Mouse (Mus musculus): ENCODE measurements around the gene Tmem50a.
"Not testable (repeated sequence)": the region's sequence is repeated elsewhere in the genome, so short reads cannot be mapped to it uniquely, and the experiment has no call there.

Gene Tmem50a

GRCm38 (mm10) chr4:134922925-134923244, 8.1 kb upstream of the Tmem50a start:
- no peak for DNase-seq

DNA sequence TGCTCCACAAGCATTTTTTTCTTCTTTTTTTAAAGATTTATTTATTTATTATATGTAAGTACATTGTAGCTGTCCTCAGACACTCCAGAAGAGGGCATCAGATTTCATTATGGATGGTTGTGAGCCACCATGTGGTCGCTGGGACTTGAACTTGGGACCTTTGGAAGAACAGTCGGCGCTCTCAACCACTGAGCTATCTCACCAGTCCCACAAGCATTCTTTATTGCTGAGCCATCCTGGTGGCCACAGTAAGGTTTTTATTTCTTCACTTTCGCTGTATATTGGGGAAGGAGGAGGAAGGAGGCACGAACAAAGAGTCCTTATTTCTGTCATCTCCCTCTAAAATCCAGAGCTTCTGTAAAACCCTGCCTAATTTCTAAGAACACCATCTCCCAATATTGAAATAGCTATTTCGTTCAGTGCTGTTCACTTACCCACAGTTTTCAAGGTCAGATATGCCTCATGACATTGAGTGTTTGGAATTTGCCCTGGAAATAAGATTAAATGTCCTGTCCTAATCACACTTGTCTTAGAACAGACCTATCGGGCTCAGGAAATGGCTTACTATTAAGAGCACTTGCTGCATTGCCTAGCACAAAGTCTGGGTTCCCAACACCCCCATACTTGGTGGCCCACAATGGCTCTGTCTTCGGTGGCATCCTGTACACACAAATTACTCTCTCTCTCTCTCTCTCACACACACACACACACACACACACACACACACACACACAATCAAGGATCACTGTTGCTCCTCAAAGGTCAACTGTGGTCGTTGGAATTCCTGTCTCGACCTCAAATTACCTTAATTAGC, 7.5 kb upstream of the Tmem50a start:
- no peak for DNase-seq

DNA sequence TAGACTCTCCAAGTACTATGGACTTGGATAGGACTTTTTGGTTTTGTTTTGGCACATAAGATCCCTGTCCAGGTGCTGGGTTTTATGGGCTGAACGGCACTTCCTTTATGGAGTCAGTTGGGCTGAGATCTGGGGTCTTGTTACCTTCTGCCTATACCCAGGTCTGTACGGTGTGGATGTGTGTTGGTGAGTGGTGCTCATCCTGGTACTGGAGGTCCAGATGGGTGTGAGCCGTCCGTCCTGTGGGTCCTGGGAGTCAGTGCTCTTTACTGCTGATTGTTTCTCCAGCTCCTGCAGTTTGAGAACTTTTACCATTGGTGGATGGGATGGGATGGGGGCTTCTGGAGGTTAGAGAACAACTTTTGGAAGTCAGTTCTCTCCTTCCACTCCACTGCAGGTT, 6.9 kb upstream of the Tmem50a start:
- no peak for DNase-seq

DNA sequence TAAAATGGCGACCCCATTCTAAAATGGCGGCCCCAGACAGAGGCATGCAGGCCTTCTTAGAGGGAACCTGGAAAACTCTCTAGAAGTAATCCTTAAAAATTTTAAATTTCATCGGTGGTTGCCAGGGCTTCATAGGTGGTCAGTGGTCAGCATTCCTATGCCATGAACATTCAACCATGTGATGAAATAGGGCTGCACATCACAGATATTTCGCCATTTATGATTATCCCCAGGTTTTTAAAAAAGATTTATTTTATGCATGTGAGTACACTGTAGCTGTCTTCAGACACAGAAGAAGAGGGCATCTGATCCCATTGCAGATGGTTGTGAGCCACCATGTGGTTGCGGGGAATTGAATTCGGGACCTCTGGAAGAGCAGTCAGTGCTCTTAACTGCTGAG, 5.8 kb upstream of the Tmem50a start:
- no peak for DNase-seq

DNA sequence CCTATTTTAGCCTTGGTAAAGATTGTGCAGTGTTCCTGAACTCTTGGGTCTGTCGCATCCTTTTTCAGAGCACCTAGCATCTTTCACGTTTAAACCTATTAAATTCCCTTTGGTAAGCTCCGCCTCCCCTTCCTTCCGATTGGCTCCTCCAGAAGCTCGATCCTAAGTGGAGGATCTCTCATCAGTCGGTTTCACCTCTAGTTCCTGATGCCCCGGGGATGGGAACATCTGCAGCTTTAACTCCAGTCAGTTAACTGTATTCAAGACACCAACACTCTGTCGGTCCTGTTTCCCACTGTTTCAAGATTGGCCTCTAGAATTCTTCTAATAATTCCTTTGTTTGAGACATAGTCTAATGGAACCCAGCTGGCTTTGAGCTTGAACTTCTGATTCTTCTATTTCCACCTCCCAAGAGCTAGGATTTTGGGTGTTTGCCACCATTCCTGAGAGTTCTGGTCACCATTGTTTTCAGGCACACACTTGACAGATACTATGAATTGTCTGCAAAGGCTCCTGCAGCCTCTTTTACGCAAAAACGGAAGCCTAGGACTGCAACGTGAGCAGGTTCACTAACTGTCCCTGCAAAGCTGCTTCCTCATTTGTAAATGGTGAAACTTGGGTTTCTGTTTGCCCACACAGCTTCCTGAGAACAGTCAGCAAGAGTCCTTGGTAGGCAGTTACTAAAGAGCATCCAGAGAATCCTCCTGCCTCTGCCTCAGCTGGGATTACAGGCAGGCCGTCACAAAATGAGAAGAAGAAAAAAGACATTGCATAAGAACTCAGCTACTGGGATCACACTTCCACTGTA, 5.1 kb upstream of the Tmem50a start:
- DNase-seq: no peak

GRCm38 (mm10) chr4:134918381-134918780, 3.6 kb upstream of the Tmem50a start:
- DNase-seq: no peak

GRCm38 (mm10) chr4:134917194-134917593, 2.4 kb upstream of the Tmem50a start:
- DNase-seq: no peak

DNA sequence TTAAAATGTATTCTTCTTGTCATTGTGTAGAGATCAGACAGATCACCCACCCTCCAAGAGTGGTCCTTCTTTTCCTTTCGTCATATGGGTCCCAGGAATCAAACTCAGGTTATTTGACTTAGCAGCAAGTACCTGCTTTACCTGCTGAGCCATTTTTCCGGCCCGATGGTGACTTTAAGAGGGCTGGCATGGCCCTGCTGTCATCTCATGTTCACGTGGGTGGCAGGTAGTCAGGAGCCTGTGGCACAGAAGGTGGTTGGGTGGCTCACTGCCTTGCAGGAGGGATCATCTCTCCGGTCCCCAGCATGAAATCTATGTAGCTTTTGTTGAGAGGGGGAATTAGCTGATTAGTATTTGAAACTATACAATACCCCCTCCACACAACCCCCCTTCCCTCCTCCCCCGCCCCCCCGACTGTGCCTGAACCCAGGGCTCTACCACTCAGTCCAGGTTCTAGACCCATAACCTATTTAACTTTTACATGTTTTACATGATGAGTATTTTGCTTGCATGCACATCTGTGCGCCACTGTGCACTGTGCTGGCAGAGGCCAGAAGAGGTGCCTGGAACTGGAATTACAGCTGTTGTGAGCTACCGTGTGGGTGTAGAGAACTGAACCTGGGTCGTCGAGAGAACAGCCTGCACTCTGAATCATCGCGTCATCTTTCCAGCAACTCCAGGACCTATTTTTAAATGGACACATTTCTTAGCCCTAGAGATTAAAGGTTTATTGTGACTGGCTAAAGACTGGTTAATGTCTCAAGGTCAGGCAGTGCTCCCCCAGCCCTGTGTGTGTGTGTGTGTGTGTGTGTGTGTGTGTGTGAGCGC, 613 bp upstream of the Tmem50a start:
- DNase-seq: no peak

DNA sequence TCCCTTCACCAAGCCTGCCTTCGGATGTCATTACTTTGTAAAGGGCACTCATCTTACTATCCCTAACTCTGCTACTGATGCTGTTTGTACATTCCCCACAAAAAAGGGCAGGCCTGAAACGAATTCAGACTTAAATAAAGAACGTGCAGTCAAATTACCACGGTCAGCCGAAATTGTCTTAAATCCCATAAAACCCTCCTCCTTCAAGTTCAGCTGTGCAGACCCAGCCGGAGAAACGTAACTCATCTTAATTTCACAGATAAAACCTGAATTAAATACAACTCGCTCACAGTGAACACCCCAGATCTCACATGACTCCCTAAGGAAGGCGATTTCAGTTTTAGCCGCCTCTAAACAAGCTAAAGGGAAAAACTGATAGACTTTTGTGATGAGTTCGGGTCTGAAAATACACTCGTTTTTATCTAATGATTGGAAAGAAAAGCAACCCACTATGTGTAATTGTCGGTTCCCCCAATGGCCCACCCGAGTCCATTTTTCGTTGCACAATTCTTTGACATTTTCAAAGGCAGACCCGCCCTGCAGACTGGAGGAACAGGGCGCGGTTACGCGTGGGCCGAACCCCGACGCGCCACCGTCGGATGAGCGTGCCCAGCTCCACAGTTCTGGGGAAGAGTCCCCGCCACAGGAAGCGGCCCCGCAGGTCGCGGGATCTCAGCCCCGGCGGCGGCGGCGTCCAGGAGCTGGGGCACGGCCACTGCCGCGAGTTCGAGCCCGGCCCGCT, 531 bp downstream of the Tmem50a start:
- no peak for DNase-seq

DNA sequence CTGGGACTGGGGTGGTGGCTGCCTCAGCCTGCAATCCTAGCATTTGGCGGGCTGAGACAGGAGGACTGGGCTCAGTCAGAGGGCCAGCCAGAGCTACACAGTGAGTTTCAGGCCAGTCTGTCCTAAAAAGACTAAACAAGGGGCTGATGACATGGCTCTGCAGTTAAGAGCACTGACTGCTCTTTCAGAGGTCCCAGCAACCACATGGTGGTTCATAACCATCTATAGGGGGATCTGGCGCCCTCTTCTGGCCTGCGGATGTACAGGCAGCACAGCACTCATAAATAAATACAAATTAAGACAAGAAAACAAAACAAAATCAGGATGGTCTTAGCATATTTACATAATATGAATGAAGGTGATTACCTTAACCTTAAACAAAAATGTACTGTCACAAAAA, 1.4 kb downstream of the Tmem50a start:
- peak; percentile 71 for DNase-seq

GRCm38 (mm10) chr4:134911406-134911805, 3.4 kb downstream of the Tmem50a start:
- DNase-seq: not testable (repeated sequence)

GRCm38 (mm10) chr4:134903046-134903445, 11.8 kb downstream of the Tmem50a start:
- no peak for DNase-seq

DNA sequence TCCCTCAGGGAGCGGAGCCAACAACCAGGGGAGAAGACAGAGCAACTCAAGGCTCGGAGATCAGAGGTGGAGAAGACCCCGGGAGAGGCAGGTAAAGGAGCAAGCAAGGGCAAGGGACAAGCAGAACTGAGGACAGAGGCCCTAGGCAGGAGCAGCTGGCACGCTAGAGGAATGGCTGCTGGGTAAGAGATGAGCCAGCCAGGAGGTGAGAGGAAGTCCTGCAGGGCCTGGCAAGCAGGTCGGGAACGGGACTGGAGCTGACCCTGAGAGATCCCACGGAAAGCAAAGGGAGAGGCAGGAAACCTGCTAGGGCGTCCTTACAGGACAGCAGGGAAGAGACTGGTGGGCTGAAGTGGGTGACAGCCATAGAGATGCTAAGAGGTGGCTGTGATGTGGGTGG, 13.7 kb downstream of the Tmem50a start:
- DNase-seq: no peak

GRCm38 (mm10) chr4:134897256-134897655, 17.6 kb downstream of the Tmem50a start:
- no peak for DNase-seq

DNA sequence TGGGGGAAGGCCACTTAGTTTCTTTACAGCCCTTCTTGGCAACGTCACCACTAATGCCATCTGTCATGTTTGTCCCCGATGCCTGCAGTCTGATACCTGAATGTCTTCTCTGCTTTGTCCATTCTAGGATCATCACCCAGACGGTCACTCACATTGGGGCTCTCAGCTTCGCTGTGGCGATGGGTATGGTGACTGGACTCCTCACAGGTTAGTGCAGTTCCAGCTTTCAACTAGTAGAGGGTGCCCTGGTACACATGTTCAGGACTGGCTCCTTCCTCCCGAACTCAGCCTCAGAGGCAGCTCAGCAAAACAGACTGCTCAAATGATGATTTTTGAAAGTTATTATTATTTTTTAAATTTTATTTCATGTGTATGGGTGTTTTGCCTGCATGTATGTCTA, 22.7 kb downstream of the Tmem50a start:
- DNase-seq: peak; percentile 70

GRCm38 (mm10) chr4:134884364-134884763, 30.5 kb downstream of the Tmem50a start:
- DNase-seq: no peak

GRCm38 (mm10) chr4:134883808-134884207, 31.0 kb downstream of the Tmem50a start:
- DNase-seq: no peak

DNA sequence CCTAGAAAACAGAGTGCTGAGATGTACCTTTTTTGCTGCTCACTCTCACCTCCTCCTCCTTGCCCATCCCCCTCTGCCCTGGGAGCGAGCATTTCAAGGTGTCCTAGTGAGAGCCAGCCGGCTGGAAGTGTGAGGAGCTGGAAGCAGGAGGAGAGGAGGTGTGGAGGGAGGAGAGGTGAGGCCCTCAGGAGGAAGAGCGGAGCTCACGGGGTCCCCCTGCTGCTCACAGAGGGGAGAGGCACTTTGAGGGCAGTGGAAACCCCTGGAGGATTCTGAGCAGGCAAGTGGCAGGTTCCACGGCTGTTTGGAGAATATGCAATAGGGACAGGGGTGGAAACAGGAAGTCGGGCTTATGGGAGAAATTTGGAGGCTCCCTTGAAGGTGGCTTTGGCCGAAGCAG, 31.6 kb downstream of the Tmem50a start:
- peak; percentile 19 for DNase-seq

DNA sequence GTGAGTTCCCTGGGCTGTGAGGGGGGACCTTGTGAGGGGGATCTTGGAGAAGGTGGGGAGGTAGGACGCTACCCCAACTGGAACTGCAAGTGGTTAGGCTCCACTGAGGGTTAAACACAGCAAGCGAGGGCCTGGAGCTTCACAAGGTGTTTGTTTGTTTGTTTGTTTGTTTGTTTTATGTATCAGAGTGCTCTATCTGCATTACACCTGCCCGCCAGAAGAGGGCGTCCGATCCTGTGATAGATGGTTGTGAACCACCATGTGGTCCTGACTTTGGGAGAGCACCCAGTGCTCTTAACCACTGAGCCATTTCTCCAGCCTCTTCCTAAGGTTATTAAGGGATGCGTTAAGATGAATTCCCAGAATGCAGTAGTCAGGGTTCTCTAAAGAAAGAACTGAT, 34.8 kb downstream of the Tmem50a start:
- no peak for DNase-seq

GRCm38 (mm10) chr4:134879410-134879981, 35.3 kb downstream of the Tmem50a start:
- DNase-seq: peak; percentile 73

DNA sequence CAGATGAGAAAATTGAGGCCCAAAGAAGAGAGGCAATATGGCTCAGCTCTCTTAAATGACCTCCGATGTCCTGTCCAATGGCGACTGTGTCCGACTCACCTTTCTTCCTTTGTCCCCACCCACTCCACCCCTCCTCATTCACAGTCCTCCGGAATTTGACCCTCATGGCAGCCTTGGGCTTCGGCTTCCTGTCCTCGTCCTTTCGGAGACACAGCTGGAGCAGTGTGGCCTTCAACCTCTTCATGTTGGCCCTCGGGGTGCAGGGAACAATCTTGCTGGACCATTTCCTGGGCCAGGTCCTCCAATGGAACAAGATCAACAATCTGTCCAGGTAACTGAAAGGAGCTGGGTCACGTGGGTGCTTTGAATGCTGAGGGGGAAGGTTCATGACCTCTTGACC, 38.7 kb downstream of the Tmem50a start:
- DNase-seq: no peak

DNA sequence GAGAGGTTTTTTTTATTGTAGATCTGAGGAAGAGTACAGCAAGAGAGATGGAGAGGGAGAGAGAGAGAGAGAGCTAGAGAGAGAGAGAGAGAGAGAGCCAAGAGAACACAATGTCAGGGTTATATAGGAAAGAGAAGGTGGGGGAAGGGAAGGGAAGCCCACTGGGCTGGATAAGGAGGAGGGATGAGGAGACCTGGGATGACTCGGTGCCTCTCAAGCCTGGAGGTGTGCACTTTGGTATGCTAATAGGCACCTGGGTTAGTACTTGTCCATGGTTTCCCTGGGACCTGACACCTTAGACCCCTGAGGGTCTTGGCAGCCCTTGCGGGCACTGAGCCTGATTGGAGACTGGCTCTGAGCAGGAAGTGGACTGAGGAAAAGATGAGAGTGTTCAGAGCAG, 42.9 kb downstream of the Tmem50a start:
- DNase-seq: no peak

Data from cerebellum, adult 8-10 months (tissue).